In the genomic region with DNA sequence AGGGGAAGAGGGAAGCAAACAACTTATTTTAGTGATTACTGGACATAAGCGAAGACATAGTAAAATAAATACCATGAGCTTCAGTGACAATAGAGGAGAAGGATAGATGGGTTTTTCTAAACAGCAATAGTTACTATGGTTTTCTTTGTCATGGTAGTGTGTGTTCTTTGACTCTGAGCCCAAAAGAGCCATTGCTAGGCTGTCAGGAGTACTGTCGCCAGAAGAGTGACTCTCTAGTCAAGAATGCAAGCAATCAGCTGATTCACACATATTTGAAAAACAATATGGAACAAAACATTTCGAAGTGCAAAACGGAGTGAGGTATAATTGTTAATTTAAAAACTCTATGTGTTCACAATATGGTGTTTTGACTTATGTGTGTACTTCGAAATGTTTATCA, we compare ENCODE assay signal across 28 mouse cellular contexts.
"Had no signal": no experiment of that assay in that cellular context is flagged by ENCODE, and none has a peak within 500 bp of the region (broad histone marks: within the 10 kb centered on the region; RNA-seq: fewer than 3 reads in every experiment).

No protein-coding gene starts in this region.

- DNase-seq: gastrocnemius, postnatal 14 days; gastrocnemius, postnatal 36 days; heart, adult 11 months; heart, adult 2 months; heart, postnatal 14 days; heart, postnatal 36 days; kidney, adult 11 months; kidney, adult 2 months; kidney, adult 9 months; kidney, postnatal 14 days; kidney, postnatal 36 days; layer of hippocampus, adult 9-11 months; liver; liver, embryonic 13.5 days had no signal

- H3K9ac ChIP-seq: heart, embryonic 13.5 days; heart, embryonic 15.5 days; hindbrain, embryonic 12.5 days; hindbrain, embryonic 14.5 days; kidney, embryonic 15.5 days; limb, embryonic 12.5 days; liver, embryonic 13.5 days; liver, embryonic 15.5 days had no signal

- H3K4me1 ChIP-seq: heart, embryonic 13.5 days; heart, embryonic 15.5 days; kidney, embryonic 15.5 days; limb, embryonic 12.5 days; liver, embryonic 13.5 days; liver, embryonic 15.5 days had no signal

- H3K27me3 ChIP-seq: heart, embryonic 13.5 days; heart, embryonic 15.5 days; hindbrain, embryonic 12.5 days; kidney, embryonic 15.5 days; limb, embryonic 12.5 days; liver, embryonic 13.5 days; liver, embryonic 15.5 days had no signal

- H3K9me3 ChIP-seq: heart, embryonic 13.5 days; heart, embryonic 15.5 days; hindbrain, embryonic 12.5 days; kidney, embryonic 15.5 days; limb, embryonic 10.5 days; limb, embryonic 12.5 days; liver, embryonic 13.5 days; liver, embryonic 15.5 days had no signal

- H3K27ac ChIP-seq: heart, adult 2 months; heart, embryonic 13.5 days; heart, embryonic 15.5 days; hindbrain, embryonic 12.5 days; hindbrain, embryonic 14.5 days; hindbrain, postnatal 0 days; kidney, embryonic 15.5 days; kidney, postnatal 0 days; left cerebral cortex, adult 2 months; limb, embryonic 10.5 days; limb, embryonic 12.5 days; liver, embryonic 13.5 days; liver, embryonic 15.5 days had no signal

- H3K4me2 ChIP-seq: heart, embryonic 11.5 days; heart, embryonic 13.5 days; heart, embryonic 15.5 days; hindbrain, embryonic 12.5 days; hindbrain, embryonic 14.5 days; kidney, embryonic 15.5 days; limb, embryonic 12.5 days; liver, embryonic 11.5 days; liver, embryonic 13.5 days; liver, embryonic 15.5 days had no signal

- H3K4me3 ChIP-seq: heart, adult 2 months; heart, embryonic 13.5 days; heart, embryonic 15.5 days; hindbrain, embryonic 12.5 days; kidney, embryonic 15.5 days; left cerebral cortex, adult 2 months; limb, embryonic 10.5 days; limb, embryonic 12.5 days; liver, embryonic 13.5 days; liver, embryonic 15.5 days had no signal

- H3K36me3 ChIP-seq: heart, embryonic 13.5 days; heart, embryonic 15.5 days; hindbrain, embryonic 12.5 days; kidney, embryonic 15.5 days; limb, embryonic 10.5 days; limb, embryonic 12.5 days; liver, embryonic 13.5 days; liver, embryonic 15.5 days had no signal

- ATAC-seq: hindbrain, postnatal 0 days; intestine, embryonic 16.5 days had no signal
